Mouse (Mus musculus): Measurements from ENCODE around the gene Gtf3a.

Gtf3a gene

DNA sequence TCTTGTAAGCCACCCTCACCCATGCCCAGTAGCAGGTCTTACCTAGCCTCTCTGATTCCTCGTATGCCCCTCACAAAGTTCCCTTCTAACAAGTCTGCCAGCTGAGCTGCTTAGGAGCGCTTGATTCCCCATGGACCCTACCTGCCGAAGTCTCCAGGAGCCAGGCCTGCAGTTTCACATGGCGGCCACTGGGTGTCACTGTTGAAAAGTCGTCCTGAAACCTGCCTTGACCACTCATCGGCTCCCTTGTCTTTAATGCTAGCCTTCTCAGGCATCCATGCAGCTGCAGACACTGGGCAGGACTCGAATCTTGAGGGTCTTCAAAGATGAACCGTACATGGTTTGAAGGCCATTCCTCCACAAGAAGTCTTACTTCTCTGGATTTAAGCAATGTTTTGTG is 34.8 kb downstream of the Gtf3a start:
- DNase-seq (ENCODE audit: low read depth, low spot score): no peak

DNA sequence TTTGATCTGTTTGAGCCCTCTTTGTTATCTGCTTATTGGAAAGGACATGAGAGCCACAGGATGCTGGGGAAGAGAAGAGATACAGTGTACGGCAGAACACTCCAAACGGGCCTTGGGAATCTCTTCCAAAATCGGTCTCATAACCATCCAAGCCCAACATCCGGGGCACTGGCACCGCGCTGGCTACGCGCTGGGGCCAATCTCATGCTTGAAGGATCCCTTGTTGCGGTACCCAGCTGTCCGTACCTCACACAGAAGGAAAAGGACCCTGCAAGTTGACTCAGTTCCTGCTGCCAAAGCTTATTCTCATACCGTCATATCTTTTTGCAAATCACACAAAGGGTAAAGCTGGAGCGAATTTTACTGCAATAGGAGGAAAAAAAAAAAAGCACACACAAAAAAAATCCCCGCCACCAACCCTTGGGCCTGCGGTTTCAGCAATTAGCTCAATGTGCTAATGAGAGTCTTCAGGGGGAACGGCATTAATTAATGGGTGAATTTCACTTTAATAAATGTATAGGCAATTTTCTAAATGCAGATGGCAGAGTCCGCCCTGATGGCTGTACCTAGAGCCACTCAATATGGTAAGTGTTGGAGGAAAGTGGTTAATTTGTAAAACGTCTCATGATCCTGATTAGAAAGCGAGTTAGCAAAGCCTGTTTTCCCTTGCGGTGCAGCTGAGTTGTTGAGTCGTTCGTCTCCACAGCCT is 37.4 kb downstream of the Gtf3a start:
- no peak for DNase-seq (ENCODE audit: low read depth, low spot score)

DNA sequence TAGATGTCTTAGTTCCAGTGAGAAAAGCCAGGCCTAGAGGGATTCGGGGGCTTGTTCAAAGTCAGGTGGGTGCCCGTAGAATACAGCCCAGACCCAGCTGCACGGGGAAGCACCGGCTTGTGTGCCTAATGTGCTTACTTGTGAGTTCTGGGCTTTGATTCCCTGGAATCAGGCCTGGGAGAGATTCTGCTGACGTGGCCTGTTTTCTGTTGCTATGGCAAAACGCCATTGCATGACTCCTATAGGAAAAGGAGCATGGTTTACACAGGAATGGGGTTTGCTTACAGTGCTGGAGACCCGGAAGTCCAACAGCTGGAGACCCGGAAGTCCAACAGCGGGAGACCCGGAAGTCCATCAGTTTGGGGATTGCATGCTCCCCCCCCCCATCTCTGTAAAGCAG is 39.1 kb downstream of the Gtf3a start:
- DNase-seq (ENCODE audit: low read depth, low spot score): no peak

DNA sequence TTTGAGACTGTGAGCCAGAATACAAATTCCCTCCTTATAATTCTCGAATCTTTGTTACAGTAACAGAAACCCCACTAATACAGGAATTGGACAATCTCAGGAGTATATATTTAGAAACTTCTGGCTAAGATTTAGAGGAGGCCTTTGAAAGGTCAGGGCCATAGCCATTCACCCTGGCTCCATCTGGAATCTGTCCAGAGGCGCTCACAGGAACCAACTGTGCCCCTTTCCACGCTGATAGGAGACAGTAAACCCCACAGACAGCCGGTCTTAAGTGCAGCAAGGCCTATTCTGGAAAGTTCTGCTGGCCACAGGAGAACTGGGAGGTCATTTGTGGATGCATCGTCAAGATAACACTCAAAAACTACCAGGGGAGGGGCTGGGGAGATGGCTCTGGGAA is 40.6 kb downstream of the Gtf3a start:
- no peak for DNase-seq (ENCODE audit: low read depth, low spot score)

DNA sequence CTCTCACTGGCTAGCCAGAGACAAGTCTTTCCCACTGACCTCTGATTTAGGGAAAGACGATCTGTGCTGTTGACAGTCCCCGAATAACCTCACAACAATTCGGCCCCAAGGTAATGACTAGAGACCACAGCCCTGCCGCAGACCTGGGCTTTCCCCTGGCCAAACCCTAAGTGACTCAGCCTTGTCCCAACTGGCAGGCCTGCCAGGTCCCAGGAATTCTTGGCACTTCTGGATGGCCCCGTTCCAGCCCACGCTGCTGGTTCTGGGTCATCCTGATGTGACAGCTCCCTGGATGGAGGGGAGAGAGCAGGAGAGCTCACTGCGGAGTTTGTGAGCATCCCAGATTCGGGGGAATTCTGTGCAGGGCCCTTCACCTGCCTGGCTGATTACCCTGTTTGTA is 45.1 kb downstream of the Gtf3a start:
- DNase-seq (ENCODE audit: low read depth, low spot score): no peak

DNA sequence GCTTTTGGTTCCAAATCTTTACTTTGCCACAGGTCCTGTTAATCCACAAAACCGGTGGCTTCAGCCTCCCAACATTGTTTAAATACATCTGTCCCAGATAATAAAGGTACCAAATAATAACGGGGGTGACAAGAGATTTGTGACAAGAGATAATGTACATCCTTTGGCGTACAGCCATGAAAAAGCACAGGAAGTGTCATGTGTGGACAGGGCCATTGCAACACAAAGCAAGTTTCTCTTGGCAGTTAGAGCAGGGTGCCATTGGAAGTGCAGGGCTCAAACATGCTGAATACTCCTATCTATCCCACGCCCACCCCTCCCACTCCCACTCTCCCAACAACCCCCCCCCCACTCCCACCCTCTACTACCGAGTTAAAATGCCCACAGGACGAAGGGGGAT is 46.5 kb downstream of the Gtf3a start:
- DNase-seq (ENCODE audit: low read depth, low spot score): no peak

DNA sequence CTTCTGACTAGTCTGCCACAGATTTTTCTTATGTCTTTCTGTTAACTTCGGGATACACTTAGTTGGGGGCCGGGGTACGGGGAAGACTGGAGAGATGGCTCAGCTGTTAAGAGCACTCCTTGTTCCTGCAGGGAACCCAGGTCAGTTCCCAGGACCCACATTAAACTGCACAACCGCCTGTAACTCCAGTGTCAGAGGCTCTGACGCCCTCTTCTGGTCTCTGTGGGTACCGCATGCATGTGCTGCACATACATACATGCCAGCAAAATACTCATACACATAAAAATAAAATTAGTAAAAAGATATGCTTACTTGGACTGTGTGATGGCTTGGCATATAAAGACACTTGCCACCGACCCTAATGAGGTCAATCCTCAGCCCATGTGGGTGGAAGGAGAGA is 48.4 kb downstream of the Gtf3a start:
- DNase-seq (ENCODE audit: low read depth, low spot score): no peak

DNA sequence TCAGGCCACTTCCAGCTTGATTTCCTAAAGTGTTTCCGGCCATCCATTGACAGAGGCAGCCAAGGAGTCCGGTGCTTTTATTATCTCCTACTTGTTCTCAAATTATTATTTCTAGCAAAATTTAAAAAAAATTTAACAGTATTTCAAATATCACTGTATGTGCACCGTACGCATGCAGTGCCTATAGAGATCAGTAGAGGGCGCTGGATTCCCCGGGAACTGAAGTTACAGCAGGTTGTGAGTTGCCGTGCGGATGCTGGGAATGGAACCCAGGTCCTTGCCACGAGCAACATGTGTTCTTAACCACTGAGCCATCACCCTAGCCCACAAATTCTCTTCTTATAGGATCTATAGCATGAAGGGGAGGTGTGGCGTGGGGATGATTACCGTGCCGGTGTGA is 50.3 kb downstream of the Gtf3a start:
- no peak for DNase-seq (ENCODE audit: low read depth, low spot score)

DNA sequence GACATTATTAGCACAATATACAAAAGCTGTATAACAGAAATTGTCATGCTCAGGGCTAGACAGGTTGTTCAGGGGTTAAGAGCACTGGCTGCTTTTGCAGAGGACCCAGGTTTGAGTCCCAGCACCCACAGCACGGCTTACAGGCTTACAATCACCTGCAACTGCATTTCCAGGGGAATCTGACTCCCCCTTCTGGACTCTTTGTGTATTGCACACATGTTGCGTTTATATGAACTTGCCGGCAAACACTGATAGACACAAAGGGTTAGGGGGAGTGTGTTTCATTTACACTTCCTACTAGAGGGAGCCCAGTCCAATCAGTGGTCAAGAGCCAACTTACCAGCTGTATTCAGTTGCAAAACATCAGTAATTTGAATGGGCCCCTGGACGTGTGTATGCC is 52.9 kb downstream of the Gtf3a start:
- DNase-seq (ENCODE audit: low read depth, low spot score): peak; percentile 29

DNA sequence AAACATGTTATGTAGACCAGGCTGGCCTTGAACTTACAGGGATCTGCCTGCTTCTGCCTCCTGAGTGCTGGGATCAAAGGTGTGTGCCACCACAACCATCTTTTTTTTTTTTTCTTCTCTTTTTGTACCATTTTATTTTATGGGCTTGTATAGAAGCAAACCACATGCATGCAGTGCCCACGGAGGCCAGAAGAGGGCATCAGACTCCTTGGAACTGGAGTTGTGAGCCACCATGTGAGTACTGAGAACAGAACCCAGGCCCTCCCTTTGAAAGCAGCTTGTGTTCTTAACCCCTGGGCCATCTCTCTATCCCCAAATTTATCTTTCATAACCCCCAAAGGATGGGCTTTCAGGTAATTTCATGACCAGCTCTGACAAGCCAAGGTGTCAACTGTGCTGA is 54.8 kb downstream of the Gtf3a start:
- DNase-seq (ENCODE audit: low read depth, low spot score): no peak
